13 mouse cellular contexts compared by ENCODE assay signal in the genomic region with DNA sequence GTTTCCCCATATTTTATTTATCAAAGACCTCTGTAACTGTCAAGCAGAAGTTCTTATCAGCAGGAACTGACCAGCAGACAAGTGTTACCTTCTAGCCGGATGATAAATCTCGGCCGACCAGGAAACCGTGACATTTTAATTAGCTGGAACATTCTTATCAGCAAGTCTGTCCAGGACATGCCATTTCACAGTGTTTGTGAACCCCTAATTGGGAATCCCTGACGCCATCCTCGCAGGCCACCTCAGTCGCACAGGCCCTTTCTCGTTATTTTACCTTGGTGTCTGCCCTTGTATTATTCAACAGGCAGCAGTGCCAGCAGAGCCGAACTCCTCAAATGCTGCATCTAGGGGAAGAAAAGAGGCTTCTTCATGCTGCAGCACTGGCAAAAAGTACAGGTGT.
"Had no signal": no experiment of that assay in that cellular context is flagged by ENCODE, and none has a peak within 500 bp of the region (broad histone marks: within the 10 kb centered on the region; RNA-seq: fewer than 3 reads in every experiment).

No protein-coding gene starts in this region.

- H3K27ac ChIP-seq: left cerebral cortex, adult 2 months; limb, embryonic 10.5 days; liver, embryonic 12.5 days; lung, embryonic 15.5 days; macrophage; midbrain, embryonic 13.5 days; stomach, postnatal 0 days had no signal

- H3K4me2 ChIP-seq: liver, embryonic 12.5 days; lung, embryonic 15.5 days; midbrain, embryonic 13.5 days had no signal

- H3K9me3 ChIP-seq: limb, embryonic 10.5 days; lung, embryonic 15.5 days; midbrain, embryonic 13.5 days had no signal

- H3K4me3 ChIP-seq: left cerebral cortex, adult 2 months; limb, embryonic 10.5 days; liver, embryonic 12.5 days; lung, embryonic 15.5 days; midbrain, embryonic 13.5 days had no signal

- H3K4me1 ChIP-seq: liver, embryonic 12.5 days; lung, embryonic 15.5 days; midbrain, embryonic 13.5 days had no signal

- DNase-seq: kidney, adult 18-20 months; kidney, postnatal 25 days; lung, postnatal 14 days; right cerebral cortex, adult 18-20 months; thymus, adult 2 months; thymus, postnatal 25 days had no signal

- H3K36me3 ChIP-seq: limb, embryonic 10.5 days; liver, embryonic 12.5 days; lung, embryonic 15.5 days; midbrain, embryonic 13.5 days had no signal

- H3K9ac ChIP-seq: liver, embryonic 12.5 days; lung, embryonic 15.5 days; midbrain, embryonic 13.5 days had no signal

- ATAC-seq: liver, embryonic 12.5 days; midbrain, embryonic 13.5 days had no signal

- H3K27me3 ChIP-seq: liver, embryonic 12.5 days; lung, embryonic 15.5 days; midbrain, embryonic 13.5 days had no signal
